Mouse (Mus musculus): ENCODE results near the gene Kctd6. TPM values are rescaled to one million over a fixed set of nuclear protein-coding genes. Genes with fewer than 3 reads are reported as not detected.

Kctd6 gene
- polyA plus RNA-seq, 1 experiment from 2014 or later, result 17.8 TPM

DNA sequence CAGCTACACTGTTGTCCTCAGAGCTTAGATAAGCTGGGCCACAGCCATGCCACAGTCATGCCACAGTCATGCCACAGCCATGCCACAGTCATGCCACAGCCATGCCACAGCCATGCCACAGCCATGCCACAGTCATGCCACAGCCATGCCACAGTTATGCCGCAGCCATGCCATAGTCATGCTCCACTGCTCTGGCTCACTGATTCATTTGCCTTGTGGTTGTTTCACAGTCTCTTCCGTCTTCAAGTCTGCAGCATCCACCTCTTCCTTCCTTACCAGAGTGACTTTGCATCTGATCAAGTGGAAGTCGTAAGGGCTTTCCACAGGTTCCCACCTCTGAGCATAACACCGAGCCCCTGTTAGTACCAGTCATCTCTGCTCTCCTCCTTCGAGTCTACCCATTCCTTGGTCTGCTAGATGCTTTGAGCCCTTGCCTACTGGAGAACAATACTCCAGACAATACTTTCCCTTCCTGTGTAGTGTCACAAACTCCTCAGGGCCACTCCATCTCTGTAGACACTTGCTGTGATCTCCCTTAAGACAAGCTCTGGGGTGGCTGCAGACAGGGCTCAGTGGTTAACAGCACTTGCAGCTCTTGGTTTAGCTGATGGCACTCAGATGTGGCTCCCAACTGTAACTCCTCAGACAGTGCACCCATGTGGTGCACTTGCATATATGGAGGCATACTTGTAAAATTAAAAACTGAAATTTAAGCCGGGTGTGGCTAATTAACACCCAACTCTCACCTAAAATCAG, 18.4 kb downstream of the Kctd6 start:
- no peak overlapping the region for H3K27ac ChIP-seq (ENCODE audit: low read depth, low read length)
- 88% methylated on average over 6 of the region's 6 CpGs for WGBS
- no peaks in the 10 kb centered on the region for H3K36me3 ChIP-seq (ENCODE audit: control insufficient read depth, insufficient read depth, low read length)
- ATAC-seq (ENCODE audit: insufficient read depth, low FRiP score, low TSS enrichment), result no peak
- no peaks in the 10 kb centered on the region for H3K4me1 ChIP-seq (ENCODE audit: control insufficient read depth, insufficient read depth, low read length)
- H3K9ac ChIP-seq (ENCODE audit: low read length), result no peak overlapping the region
- no peaks in the 10 kb centered on the region for H3K27me3 ChIP-seq (ENCODE audit: control insufficient read depth, insufficient read depth, low read length)
- H3K4me3 ChIP-seq (ENCODE audit: low read depth, low read length), result no peak overlapping the region
- DNase-seq (ENCODE audit: low spot score), result no peak
- no peak overlapping the region for H3K4me2 ChIP-seq (ENCODE audit: low read depth)
- H3K9me3 ChIP-seq (ENCODE audit: control insufficient read depth, low read length), result no peaks in the 10 kb centered on the region

DNA sequence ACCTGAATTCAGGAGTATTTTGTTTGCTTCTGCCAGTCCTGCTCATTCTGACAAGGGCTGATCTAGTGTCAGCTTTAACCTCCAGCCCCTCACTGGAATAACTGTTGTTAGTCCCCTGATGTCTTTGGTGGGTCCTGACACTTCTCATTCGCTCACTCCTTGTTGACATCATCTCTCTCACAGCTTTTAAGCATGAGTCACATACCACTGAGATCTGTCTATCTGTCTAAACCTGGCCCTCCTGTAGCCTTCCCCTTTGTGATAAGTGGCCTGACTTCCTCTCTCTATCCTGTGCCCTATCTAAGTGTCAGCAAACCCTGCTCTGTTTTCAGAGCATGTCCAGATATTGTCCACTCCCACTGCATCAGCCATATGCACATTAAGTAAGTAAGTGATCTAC, 19.3 kb downstream of the Kctd6 start:
- Histone ChIP-seq H3K4me2 (ENCODE audit: low read depth) (no peak overlapping the region), H3K27me3 (ENCODE audit: control insufficient read depth, insufficient read depth, low read length) (no peaks in the 10 kb centered on the region), H3K27ac (ENCODE audit: low read depth, low read length) (no peak overlapping the region), H3K4me3 (ENCODE audit: low read depth, low read length) (no peak overlapping the region), H3K36me3 (ENCODE audit: control insufficient read depth, insufficient read depth, low read length) (no peaks in the 10 kb centered on the region), H3K9me3 (ENCODE audit: control insufficient read depth, low read length) (no peaks in the 10 kb centered on the region), H3K9ac (ENCODE audit: low read length) (no peak overlapping the region), H3K4me1 (ENCODE audit: control insufficient read depth, insufficient read depth, low read length) (no peaks in the 10 kb centered on the region)
- DNase-seq (ENCODE audit: low spot score) (no peak), ATAC-seq (ENCODE audit: insufficient read depth, low FRiP score, low TSS enrichment) (no peak)
- WGBS, result 76% methylated on average over 1 of the region's 1 CpGs

- no peaks in the 10 kb centered on the region for H3K27me3 ChIP-seq (ENCODE audit: control insufficient read depth, insufficient read depth, low read length)
- no peak overlapping the region for H3K4me2 ChIP-seq (ENCODE audit: low read depth)
- H3K4me1 ChIP-seq (ENCODE audit: control insufficient read depth, insufficient read depth, low read length), result no peaks in the 10 kb centered on the region
- H3K4me3 ChIP-seq (ENCODE audit: low read depth, low read length), result no peak overlapping the region
- no peaks in the 10 kb centered on the region for H3K9me3 ChIP-seq (ENCODE audit: control insufficient read depth, low read length)
- H3K27ac ChIP-seq (ENCODE audit: low read depth, low read length), result no peak overlapping the region
- no peak overlapping the region for H3K9ac ChIP-seq (ENCODE audit: low read length)
- H3K36me3 ChIP-seq (ENCODE audit: control insufficient read depth, insufficient read depth, low read length), result no peaks in the 10 kb centered on the region
- ATAC-seq (ENCODE audit: insufficient read depth, low FRiP score, low TSS enrichment), result no peak
- DNase-seq (ENCODE audit: low spot score), result no peak
These were observed 27.9 kb downstream of the Kctd6 start for GRCm38 (mm10) chr14:8241816-8242215.

- no peak overlapping the region for H3K9ac ChIP-seq (ENCODE audit: low read length)
- WGBS, result 52% methylated on average over 5 of the region's 5 CpGs
- no peaks in the 10 kb centered on the region for H3K4me1 ChIP-seq (ENCODE audit: control insufficient read depth, insufficient read depth, low read length)
- H3K36me3 ChIP-seq (ENCODE audit: control insufficient read depth, insufficient read depth, low read length), result no peaks in the 10 kb centered on the region
- no peak overlapping the region for H3K4me2 ChIP-seq (ENCODE audit: low read depth)
- H3K27ac ChIP-seq (ENCODE audit: low read depth, low read length), result no peak overlapping the region
- H3K4me3 ChIP-seq (ENCODE audit: low read depth, low read length), result no peak overlapping the region
- H3K9me3 ChIP-seq (ENCODE audit: control insufficient read depth, low read length), result no peaks in the 10 kb centered on the region
- DNase-seq (ENCODE audit: low spot score) (peak; percentile 32), ATAC-seq (ENCODE audit: insufficient read depth, low FRiP score, low TSS enrichment) (peak; percentile 35; the same call in 1 of the 2 replicates)
- H3K27me3 ChIP-seq (ENCODE audit: control insufficient read depth, insufficient read depth, low read length), result no peaks in the 10 kb centered on the region
These were observed 28.5 kb downstream of the Kctd6 start for GRCm38 (mm10) chr14:8242388-8242920.

- Histone ChIP-seq H3K27me3 (ENCODE audit: control insufficient read depth, insufficient read depth, low read length) (no peaks in the 10 kb centered on the region), H3K9me3 (ENCODE audit: control insufficient read depth, low read length) (no peaks in the 10 kb centered on the region), H3K4me2 (ENCODE audit: low read depth) (no peak overlapping the region), H3K4me3 (ENCODE audit: low read depth, low read length) (no peak overlapping the region), H3K27ac (ENCODE audit: low read depth, low read length) (no peak overlapping the region), H3K36me3 (ENCODE audit: control insufficient read depth, insufficient read depth, low read length) (no peaks in the 10 kb centered on the region), H3K9ac (ENCODE audit: low read length) (no peak overlapping the region), H3K4me1 (ENCODE audit: control insufficient read depth, insufficient read depth, low read length) (no peaks in the 10 kb centered on the region)
- no peak for ATAC-seq (ENCODE audit: insufficient read depth, low FRiP score, low TSS enrichment)
- no peak for DNase-seq (ENCODE audit: low spot score)
- WGBS, result 86% methylated on average over 8 of the region's 8 CpGs
These were observed 29.4 kb downstream of the Kctd6 start for GRCm38 (mm10) chr14:8243136-8243888.

- ATAC-seq (ENCODE audit: insufficient read depth, low FRiP score, low TSS enrichment) (no peak), DNase-seq (ENCODE audit: low spot score) (no peak)
- no peaks in the 10 kb centered on the region for H3K4me1 ChIP-seq (ENCODE audit: control insufficient read depth, insufficient read depth, low read length)
- no peaks in the 10 kb centered on the region for H3K27me3 ChIP-seq (ENCODE audit: control insufficient read depth, insufficient read depth, low read length)
- H3K4me3 ChIP-seq (ENCODE audit: low read depth, low read length), result no peak overlapping the region
- no peaks in the 10 kb centered on the region for H3K36me3 ChIP-seq (ENCODE audit: control insufficient read depth, insufficient read depth, low read length)
- no peaks in the 10 kb centered on the region for H3K9me3 ChIP-seq (ENCODE audit: control insufficient read depth, low read length)
- H3K4me2 ChIP-seq (ENCODE audit: low read depth), result no peak overlapping the region
- 85% methylated on average over 5 of the region's 5 CpGs for WGBS
- H3K27ac ChIP-seq (ENCODE audit: low read depth, low read length), result no peak overlapping the region
- H3K9ac ChIP-seq (ENCODE audit: low read length), result no peak overlapping the region
These were observed 30.3 kb downstream of the Kctd6 start for GRCm38 (mm10) chr14:8244211-8244611.

DNA sequence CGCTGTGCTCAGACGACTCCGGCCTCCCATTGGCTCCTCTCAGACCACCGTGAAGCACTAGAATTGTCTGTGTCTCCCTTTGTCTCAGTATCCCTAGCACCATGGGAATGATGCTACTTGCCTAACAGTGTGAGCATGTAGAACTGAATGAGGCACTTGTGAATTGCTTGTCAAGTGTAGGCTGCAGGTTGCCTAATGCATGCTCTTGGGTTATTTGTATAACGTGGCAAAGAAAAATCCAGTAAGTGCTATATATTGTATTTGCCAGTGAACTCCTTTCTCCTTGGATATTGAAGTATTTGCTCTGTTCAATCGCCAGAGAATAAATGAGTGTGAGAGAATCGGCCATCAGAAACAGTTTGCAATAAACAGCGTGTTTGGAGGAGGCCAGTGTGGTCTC, 32.9 kb downstream of the Kctd6 start:
- ATAC-seq (ENCODE audit: insufficient read depth, low FRiP score, low TSS enrichment), result no peak
- no peak for DNase-seq (ENCODE audit: low spot score)
- no peaks in the 10 kb centered on the region for H3K36me3 ChIP-seq (ENCODE audit: control insufficient read depth, insufficient read depth, low read length)
- H3K4me1 ChIP-seq (ENCODE audit: control insufficient read depth, insufficient read depth, low read length), result no peaks in the 10 kb centered on the region
- H3K27me3 ChIP-seq (ENCODE audit: control insufficient read depth, insufficient read depth, low read length), result no peaks in the 10 kb centered on the region
- 80% methylated on average over 8 of the region's 8 CpGs for WGBS
- H3K9me3 ChIP-seq (ENCODE audit: control insufficient read depth, low read length), result no peaks in the 10 kb centered on the region
- H3K9ac ChIP-seq (ENCODE audit: low read length), result no peak overlapping the region
- H3K4me2 ChIP-seq (ENCODE audit: low read depth), result no peak overlapping the region
- H3K27ac ChIP-seq (ENCODE audit: low read depth, low read length), result no peak overlapping the region
- no peak overlapping the region for H3K4me3 ChIP-seq (ENCODE audit: low read depth, low read length)

- no peak overlapping the region for H3K4me3 ChIP-seq (ENCODE audit: low read depth, low read length)
- no peak overlapping the region for H3K27ac ChIP-seq (ENCODE audit: low read depth, low read length)
- 95% methylated on average over 1 of the region's 1 CpGs for WGBS
- no peaks in the 10 kb centered on the region for H3K4me1 ChIP-seq (ENCODE audit: control insufficient read depth, insufficient read depth, low read length)
- H3K9ac ChIP-seq (ENCODE audit: low read length), result no peak overlapping the region
- no peak for ATAC-seq (ENCODE audit: insufficient read depth, low FRiP score, low TSS enrichment)
- no peak for DNase-seq (ENCODE audit: low spot score)
- H3K36me3 ChIP-seq (ENCODE audit: control insufficient read depth, insufficient read depth, low read length), result no peaks in the 10 kb centered on the region
- no peaks in the 10 kb centered on the region for H3K27me3 ChIP-seq (ENCODE audit: control insufficient read depth, insufficient read depth, low read length)
- no peaks in the 10 kb centered on the region for H3K9me3 ChIP-seq (ENCODE audit: control insufficient read depth, low read length)
- no peak overlapping the region for H3K4me2 ChIP-seq (ENCODE audit: low read depth)
These were observed 35.3 kb downstream of the Kctd6 start for GRCm38 (mm10) chr14:8249206-8249605.

All from neural tube, embryonic 11.5 days (tissue).